Mouse (Mus musculus): ENCODE measurements at regions not wholly inside any gene's neighbourhood (a gene's known extent, or its start where the extent isn't known, plus 50 kb on each side); places are given as distances from the start of the nearest gene placed in this dataset.

GRCm38 (mm10) chr14:105511826-105512225 is 253.5 kb downstream of the Ndfip2 start:
- no peak for DNase-seq (ENCODE audit: extremely low spot score in 1 of 2, low spot score in 1 of 2)

DNA sequence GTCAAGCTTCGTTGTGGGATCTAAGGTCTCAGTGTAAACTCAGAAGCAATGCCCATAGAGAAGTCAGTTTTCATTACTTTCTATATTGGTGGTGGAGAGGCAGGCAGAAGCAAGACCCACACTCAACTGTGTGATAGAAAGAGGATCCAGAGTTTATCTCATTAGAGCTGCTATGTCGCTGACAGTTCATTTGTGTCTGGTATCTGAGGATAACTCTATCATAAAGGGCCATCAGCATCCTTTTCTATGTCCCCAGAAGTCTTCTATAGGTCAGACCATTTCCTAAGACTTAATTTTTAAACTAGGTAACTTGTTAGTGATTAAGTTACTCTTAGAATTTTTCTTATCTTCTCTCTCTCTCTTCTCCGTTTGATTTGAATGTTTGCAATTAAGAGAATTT is 252.8 kb downstream of the Ndfip2 start:
- no peak for DNase-seq (ENCODE audit: extremely low spot score in 1 of 2, low spot score in 1 of 2)

- no peak for DNase-seq (ENCODE audit: extremely low spot score in 1 of 2, low spot score in 1 of 2)
Observed at GRCm38 (mm10) chr14:105505261-105505660, 246.9 kb downstream of the Ndfip2 start.

DNA sequence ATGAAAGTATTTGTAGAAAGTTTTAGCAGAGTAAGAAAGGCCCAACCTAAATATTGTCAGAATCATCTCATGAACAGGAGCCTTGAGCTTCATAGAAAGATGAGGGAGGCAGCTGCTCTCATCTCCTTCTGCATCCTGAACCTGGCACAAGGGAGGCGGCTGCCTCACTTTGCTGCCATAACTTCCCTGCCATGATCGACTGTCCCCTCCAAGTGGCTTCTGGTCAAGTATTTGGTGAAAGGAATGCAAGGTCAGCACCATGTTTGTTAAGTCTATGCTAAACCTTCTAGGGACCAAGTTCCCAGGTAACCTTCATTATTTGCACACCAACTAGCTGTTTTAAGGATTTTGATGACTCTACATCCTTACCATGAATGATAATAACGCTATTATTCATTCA is 246.0 kb downstream of the Ndfip2 start:
- DNase-seq (ENCODE audit: extremely low spot score in 1 of 2, low spot score in 1 of 2): no peak

- DNase-seq (ENCODE audit: extremely low spot score in 1 of 2, low spot score in 1 of 2): no peak
Observed at GRCm38 (mm10) chr14:105503806-105504205, 245.4 kb downstream of the Ndfip2 start.

DNA sequence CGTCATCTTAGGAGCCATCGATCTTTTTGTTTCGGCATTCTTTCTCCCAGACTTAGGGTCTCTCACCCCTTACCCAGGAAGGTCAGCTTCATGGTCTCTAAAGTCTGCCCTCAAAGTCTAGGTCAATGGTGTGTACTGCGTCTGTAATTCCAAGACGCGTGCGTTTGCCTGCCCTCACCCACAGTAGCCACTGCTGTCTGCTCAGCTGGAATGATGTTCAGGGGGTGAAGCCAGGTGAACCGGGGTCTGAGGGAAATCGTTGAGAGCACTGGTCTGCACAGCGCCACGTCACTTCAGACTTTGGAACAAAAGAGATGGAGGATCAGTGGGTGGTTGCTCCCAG is 244.2 kb downstream of the Ndfip2 start:
- no peak for DNase-seq (ENCODE audit: extremely low spot score in 1 of 2, low spot score in 1 of 2)

GRCm38 (mm10) chr14:105501792-105502632 is 243.6 kb downstream of the Ndfip2 start:
- no peak for DNase-seq (ENCODE audit: extremely low spot score in 1 of 2, low spot score in 1 of 2)

DNA sequence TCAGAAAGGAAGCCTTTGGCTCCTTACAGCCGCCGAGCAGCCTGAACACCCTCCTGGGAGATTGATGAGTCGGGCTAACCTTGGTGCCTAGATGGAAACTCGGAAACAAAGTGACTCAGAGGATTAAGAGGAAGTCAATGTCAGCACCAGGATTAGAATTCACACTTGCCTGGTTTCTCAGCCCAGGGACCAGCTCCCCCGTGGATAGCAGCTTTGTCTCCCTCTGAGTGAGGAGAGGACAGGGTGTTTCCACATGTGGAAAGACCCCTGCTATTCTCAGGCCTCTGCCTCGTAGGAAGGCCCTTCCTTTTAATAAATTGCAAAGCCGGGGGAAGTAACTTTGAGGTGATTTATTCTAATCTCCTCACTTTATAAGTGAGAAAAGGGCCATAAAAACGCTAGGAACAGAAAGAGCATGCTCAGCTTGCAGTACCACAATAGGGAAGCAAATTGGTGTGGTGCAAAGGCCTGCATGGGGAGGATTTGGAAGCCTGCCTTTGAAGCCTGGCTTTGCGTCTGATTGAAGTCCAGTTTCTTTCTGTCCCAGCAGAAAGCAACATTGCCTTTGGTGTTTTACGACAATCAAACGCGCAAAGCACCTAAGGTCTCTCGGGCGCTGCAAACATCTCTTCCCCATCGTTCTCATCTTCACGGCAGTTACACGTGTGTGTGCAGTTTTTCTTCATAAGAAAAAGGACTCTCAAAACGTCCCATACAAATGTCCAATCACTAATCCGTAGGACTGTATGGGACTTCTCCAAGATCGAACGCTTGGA is 242.8 kb downstream of the Ndfip2 start:
- DNase-seq (ENCODE audit: extremely low spot score in 1 of 2, low spot score in 1 of 2): no peak

- no peak for DNase-seq (ENCODE audit: extremely low spot score in 1 of 2, low spot score in 1 of 2)
Observed at GRCm38 (mm10) chr14:105499319-105499895, 241.0 kb downstream of the Ndfip2 start.

GRCm38 (mm10) chr14:105498155-105498906 is 240.0 kb downstream of the Ndfip2 start:
- DNase-seq (ENCODE audit: extremely low spot score in 1 of 2, low spot score in 1 of 2): no peak

DNA sequence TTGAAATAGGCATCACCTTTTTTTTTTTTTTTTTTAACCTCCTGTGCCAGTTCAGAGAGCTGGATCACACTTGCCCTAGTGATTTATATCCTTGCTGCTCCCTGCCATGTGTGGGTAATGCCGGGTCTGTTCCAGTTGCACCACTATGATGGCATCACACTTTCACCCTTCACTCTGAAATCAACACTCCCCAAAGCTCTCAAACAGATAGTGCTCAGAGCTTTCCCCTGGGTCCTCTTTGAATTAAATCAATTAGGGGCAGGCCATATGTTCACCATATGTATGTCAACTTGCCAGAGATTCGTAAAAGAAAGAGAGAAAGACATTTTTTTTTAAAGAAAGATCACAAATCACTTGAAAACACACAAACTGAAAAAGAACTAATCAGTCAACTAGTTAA is 236.8 kb downstream of the Ndfip2 start:
- DNase-seq (ENCODE audit: extremely low spot score in 1 of 2, low spot score in 1 of 2): no peak

GRCm38 (mm10) chr14:105494415-105494814 is 236.0 kb downstream of the Ndfip2 start:
- no peak for DNase-seq (ENCODE audit: extremely low spot score in 1 of 2, low spot score in 1 of 2)

- no peak for DNase-seq (ENCODE audit: extremely low spot score in 1 of 2, low spot score in 1 of 2)
Observed at GRCm38 (mm10) chr14:105490158-105490557, 231.8 kb downstream of the Ndfip2 start.

DNA sequence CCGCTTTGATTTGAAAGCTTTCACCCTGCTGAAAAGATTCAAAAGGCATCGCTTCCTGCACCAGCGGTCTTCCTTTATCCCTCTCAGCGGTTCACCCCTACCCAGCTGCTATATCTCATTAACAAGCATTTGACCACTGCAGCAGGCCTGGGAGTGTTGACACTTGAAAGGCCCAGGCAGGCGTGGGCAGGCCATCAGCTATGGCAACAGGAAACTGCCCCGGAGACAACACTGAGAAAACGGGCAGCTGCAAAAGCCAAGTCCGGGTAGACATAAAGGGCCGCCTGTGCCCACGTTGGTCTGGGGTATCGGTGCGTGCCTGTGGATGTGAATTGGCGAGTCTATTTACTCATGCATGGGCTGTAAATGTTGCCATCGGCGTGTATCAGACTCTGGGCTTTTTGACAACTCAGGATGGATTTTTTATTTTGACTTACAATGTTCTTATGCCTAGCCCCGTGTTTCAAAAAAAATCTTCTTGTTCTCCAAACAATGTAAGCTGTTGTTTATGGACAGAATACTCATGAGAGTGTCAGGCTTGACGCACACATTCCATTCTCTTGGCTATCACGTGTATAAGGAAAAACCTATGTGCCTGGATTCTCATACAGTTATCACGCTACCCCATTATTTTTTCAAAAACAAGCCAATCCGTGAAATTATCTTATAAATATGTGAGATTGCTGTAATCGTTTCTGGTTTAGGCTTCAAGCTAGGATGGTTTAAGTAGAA is 225.1 kb downstream of the Ndfip2 start:
- peak in 1 of 2 experiments; percentile 28 for DNase-seq (ENCODE audit: extremely low spot score in 1 of 2, low spot score in 1 of 2)

DNA sequence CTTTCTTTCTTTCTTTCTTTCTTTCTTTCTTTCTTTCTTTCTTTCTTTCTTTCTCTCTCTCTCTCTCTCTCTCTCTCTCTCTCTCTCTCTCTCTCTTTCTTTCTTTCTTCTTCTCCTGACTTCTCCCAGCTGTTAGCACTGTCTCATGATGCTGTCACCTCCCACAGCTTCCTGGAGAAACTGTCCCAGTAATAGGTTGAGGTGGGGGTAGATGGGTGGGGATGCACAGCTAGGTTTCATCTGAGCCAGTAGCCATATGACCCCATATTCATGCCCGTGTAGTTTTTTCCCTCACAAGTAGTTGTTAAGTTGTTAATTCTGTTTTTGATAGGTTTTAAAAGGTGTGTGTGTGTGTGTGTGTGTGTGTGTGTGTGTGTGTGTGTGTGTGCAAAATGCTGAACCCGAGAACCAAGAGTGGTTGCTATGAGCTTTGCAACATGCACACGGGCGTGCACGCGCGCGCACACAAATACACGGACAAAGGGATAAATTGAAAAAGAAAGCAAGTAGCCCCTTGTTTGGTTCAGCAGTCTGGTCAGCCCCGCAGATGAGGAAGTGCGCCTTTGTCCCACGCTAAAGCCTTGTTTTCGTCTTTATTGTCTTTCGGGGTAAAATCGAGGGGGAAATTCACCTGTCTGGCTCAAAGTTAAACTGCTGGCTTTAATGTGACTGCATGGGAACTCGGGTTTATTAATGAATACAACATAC is 224.4 kb downstream of the Ndfip2 start:
- DNase-seq (ENCODE audit: extremely low spot score in 1 of 2, low spot score in 1 of 2): peak in 1 of 2 experiments; percentile 22

GRCm38 (mm10) chr14:105480048-105480447 is 221.7 kb downstream of the Ndfip2 start:
- DNase-seq (ENCODE audit: extremely low spot score in 1 of 2, low spot score in 1 of 2): no peak

- DNase-seq (ENCODE audit: extremely low spot score in 1 of 2, low spot score in 1 of 2): no peak
Observed at GRCm38 (mm10) chr14:105474991-105475553, 216.7 kb downstream of the Ndfip2 start.

- no peak for DNase-seq (ENCODE audit: extremely low spot score in 1 of 2, low spot score in 1 of 2)
Observed at GRCm38 (mm10) chr14:105448919-105449458, 190.6 kb downstream of the Ndfip2 start.

DNA sequence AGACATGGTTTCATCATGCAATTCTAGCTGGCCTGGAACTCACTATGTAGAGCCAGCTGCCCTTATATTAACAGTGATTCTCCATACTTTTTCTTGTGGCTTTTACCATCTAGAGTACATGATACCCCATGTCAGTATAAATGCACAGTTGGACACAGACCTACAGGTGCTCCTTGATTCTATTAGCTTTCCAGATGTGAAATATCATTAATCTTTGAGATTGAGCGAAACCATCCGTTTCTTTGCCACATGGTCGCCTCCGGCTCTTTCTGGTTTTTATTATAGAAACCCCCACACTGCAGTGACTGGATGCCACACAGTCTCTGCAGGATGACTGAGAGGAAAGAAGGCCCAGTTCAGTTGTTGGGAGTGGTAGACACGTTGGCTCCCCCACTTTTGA is 188.7 kb downstream of the Ndfip2 start:
- DNase-seq (ENCODE audit: extremely low spot score in 1 of 2, low spot score in 1 of 2): no peak
